Mouse (Mus musculus) 416B (cell line): Measurements from ENCODE around the gene Alb.

Experiments used
- DNase-seq: peaks from one replicate; pipeline ENCODE4 v3.0.0; 2011; ENCODE audit warnings: low read depth

Gene Alb

DNA sequence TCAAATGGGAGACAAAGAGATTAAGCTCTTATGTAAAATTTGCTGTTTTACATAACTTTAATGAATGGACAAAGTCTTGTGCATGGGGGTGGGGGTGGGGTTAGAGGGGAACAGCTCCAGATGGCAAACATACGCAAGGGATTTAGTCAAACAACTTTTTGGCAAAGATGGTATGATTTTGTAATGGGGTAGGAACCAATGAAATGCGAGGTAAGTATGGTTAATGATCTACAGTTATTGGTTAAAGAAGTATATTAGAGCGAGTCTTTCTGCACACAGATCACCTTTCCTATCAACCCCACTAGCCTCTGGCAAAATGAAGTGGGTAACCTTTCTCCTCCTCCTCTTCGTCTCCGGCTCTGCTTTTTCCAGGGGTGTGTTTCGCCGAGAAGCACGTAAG is at the start of gene Alb:
Gene Alb (plus strand): TSS at position 279 of the 400 bp plus-strand sequence.
- DNase-seq: no peak

DNA sequence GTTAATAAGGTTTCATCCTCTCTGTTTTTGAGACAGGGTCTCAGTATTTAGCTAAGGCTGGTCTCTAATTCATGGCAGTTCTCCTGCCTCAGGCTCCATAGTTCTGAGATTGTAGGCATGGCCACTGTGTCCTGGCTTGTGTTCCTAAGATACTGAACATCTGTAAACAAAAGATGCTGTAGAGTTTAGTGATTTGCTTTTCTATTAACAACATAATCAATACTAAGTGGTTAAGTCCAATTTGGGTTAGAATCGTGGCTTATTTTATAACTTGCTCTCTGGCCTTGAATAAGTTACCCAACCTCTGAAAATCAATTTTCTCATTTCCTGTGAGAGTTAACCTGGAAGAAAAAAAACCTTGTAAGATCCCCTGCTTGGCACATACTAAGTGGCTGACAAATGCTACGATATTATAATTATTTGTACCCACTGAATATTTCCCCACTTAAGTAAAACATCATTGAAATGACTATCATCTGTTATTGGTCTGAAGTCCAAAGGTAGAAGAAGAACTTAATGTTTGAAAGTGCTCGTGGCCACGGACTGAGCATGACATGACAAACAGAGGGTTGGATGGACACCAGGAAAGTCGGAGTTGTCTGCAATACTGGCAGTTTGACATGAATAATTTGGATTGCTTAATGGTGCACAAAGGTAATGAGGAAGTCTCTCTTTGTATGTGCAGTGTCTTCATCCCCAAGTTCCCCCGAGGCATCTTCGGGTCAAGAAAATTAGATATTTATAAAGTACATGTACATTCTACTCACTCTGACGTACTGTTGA is 46.4 kb upstream of the Alb start:
- no peak for DNase-seq

DNA sequence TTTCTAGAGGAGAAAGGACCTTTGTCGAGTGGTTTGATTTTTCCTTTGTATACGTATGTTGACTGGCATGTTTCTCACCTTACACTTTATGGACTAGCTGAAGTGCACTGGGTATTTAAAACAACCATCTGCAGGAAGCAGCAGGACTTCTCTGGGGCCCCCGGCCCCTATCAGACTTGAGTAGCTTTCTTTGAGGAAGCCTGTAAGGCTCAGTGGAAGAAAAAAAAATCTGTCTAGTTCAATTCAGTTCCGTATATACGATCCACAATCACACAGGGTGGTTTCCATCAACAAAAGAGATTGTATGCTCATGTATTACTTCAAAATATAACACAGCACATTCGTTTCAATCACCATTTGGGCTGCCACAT is 45.8 kb upstream of the Alb start:
- no peak for DNase-seq

- no peak for DNase-seq
Observed at GRCm38 (mm10) chr5:90424625-90425024, 36.1 kb upstream of the Alb start.

GRCm38 (mm10) chr5:90425191-90425590 is 35.5 kb upstream of the Alb start:
- DNase-seq: no peak

- no peak for DNase-seq
Observed at GRCm38 (mm10) chr5:90431053-90431452, 29.6 kb upstream of the Alb start.

DNA sequence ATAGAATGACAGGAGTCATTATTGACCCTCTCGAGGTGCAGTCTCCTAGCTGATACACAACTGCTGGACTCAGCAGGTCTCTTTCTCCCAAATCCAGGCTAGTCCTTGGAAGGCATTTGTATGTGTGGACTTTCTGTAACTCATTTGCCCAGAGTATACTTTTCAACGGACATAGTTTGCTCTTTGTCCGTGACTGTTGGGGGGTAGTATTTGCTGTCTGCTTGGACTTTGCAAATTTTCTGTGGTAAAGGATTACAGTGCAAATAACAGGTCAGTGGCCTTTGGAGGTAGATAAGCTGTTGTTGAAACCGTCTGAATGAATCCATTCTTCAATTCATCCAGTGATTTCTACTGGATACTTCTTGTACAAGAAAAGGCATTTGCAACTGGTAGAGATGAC is 21.5 kb upstream of the Alb start:
- DNase-seq: no peak

DNA sequence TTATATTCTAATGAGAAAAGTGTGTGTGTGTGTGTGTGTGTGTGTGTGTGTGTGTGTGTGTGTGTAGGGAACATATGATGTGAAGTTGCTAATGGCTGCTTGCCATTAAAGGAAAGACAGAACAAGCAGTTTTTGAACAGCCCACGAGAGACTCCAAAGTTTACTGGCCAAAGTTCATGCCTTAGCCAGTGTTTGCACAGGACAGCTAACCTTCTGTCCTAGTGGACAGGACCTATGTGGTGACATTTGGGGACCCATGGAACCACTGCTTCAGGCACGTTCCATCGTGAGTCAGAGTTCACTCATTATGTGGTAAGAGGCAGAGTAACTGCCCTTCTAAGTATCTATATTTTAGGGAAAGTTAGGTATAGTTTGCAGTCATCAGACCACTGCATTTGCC is 13.1 kb upstream of the Alb start:
- no peak for DNase-seq

- no peak for DNase-seq
Observed at GRCm38 (mm10) chr5:90449961-90450360, 10.7 kb upstream of the Alb start.

- DNase-seq: peak; percentile 7
Observed at GRCm38 (mm10) chr5:90452711-90453110, 8.0 kb upstream of the Alb start.

GRCm38 (mm10) chr5:90457241-90457640 is 3.5 kb upstream of the Alb start:
- no peak for DNase-seq

- no peak for DNase-seq
Observed at GRCm38 (mm10) chr5:90458727-90459126, 2.0 kb upstream of the Alb start.

DNA sequence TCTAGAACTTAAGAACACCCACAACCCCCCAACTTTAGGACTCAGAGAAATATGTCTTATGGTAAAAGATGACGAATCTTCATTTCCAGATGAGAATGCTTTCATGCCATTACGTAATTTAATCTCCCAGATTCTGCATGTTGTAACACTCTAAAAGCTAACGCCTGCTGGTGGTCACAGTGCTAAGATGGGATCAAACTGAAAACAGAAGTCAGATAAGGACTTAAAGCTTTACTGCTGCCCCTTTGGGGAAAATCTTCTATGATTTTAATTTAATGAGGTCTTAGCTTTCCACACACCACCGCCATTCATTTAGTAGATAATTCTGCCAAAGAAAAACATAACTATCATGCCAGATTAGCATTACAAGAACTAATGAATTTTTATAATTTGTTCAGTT is 6.1 kb downstream of the Alb start:
- DNase-seq: peak; percentile 22

- DNase-seq: no peak
Observed at GRCm38 (mm10) chr5:90467245-90467644, 6.5 kb downstream of the Alb start.

DNA sequence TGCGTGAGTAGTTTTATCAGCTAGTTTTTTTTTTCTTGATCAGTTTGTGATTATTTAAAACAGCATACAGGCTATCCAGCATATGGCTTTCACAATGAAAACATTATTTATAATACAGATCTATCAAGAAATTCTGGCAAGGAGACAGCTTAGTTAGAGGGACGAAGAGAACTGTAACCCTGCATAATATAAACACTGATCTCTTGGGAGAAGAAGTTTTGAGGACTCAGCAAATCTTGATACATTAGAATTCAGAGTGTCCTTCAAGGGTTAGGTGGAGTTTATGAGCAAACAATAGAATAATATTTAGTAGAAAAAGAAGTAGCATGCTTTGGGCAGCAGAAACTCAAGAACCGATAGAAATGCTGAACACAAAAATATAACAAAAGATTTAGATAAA is 10.1 kb downstream of the Alb start:
- DNase-seq: no peak

DNA sequence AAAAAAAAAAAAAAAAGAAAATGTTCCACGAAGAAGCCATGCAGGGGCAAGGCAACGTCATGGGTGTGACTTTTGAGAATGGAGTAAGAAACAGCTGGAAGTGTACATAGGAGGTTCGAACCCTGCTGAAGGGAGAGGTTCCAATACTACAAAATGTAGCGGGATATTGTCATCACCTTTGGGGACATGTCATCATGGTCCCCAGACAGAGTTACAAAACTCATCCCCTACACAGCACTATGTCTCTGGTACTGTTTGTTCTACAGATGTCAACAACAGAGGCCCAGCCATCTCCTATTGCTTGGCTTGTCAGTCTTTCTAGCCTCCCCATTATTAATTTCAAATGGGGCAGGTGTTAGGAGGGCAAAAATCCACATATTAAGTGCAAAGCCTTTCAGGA is 13.2 kb downstream of the Alb start:
- DNase-seq: no peak

GRCm38 (mm10) chr5:90474369-90474768 is 13.7 kb downstream of the Alb start:
- no peak for DNase-seq

- no peak for DNase-seq
Observed at GRCm38 (mm10) chr5:90476741-90477140, 16.0 kb downstream of the Alb start.

DNA sequence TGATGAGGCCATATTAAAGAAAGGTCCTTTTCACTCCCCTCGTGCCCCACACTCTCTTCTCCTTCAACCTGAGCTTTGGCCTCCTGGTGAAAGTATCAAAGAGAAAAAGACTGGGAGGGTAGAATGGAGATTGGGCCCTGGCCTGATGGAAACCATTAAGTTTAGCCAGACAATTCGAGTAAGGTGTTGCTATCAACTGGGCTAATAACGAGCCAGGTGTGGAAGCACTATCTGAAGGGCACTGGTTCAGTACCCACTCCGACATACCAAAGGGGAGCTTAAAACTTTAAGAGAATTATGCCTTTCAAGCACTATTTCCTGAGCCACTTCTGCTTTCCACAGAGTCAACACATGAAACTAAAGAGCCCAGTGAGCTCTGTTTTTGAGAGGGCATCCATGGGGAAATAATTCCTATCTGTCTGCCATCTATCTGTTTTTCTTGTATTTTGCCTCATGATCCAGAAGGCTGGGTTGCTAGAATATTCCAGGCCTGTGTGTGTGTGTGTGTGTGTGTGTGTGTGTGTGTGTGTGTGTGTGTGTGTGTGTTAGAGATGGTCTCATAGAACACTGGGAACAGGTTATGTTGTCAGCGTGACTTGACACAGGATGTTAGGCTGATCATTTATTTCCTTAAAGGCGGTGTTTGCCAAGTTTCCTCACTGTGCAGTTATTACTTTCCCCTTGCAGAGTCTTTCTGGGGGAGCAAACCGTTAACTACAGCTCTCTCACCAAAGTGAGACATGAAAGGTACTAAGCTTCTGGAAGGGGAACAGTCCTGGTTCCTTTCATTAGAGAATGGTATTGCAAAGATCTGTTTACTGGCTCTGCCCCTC is 16.8 kb downstream of the Alb start:
- DNase-seq: no peak

GRCm38 (mm10) chr5:90478886-90479285 is 18.2 kb downstream of the Alb start:
- peak; percentile 11 for DNase-seq

DNA sequence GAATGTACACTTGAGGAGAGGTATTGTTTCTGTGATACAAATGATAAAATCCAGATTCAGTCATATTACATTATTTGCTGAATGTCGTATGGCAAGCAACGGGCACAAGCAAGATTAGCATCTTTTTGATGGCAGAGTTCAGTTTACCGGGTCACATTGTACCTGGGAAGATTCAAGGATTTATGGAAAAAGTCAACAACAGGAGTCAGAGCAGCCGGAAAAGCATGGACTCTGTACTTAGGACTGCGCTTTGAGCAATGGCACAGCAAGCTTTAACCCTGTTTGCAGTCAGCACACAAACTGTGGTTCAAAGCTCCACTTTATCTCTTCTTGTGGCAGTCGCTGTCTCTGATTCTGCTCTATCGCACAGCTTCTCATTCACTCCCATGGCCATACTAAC is 24.9 kb downstream of the Alb start:
- DNase-seq: no peak

DNA sequence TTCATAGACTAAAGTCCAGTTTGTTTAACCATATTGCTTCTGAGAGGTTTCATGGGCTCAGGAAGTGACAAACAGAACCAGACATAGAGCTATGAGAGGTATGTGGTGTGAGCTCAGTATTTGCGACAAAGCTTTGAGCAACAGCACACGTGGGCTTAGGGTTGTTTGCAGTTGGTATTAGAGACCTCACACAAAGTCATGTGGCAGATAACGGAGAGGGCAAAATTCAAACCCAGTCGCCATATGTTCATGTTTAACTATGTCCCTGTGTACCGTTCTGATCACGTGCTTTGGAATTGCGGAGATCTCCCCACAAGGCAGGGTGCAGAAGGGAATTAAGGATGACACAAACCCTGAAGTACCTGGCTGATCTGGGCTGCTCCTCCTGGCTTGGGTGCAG is 27.6 kb downstream of the Alb start:
- DNase-seq: no peak

- DNase-seq: no peak
Observed at GRCm38 (mm10) chr5:90490518-90490917, 29.8 kb downstream of the Alb start, which contains the start of gene Afp. TSS of gene Afp (plus strand) at chr5:90490737.
